Mouse (Mus musculus) CH12.LX (cell line): ENCODE results near the gene Zfyve27. TPM values are rescaled to one million over a fixed set of nuclear protein-coding genes. Genes with fewer than 3 reads are reported as not detected.

ENCODE experiments used
- DNase-seq: peaks from one replicate; pipeline ENCODE4 v3.0.0-alpha.2; 2013; ENCODE audit errors: extremely low read depth
- H3K27ac ChIP-seq: 2 replicates; pipeline ENCODE4 v1.5.1; 2012; ENCODE audit warnings: low read depth, mild to moderate bottlenecking, control low read depth, moderate library complexity; ENCODE audit not compliant: insufficient read depth
- H3K27me3 ChIP-seq: replicated peaks from 2 replicates; pipeline ENCODE3; 2012; ENCODE audit warnings: inconsistent platforms
- H3K36me3 ChIP-seq, 2 experiments: replicated peaks in 1 of 2; 2 replicates each; pipeline versions ENCODE3 to v1.6.1; 2012; ENCODE audit warnings: inconsistent platforms in 1 of 2, low read length in 1 of 2, mild to moderate bottlenecking in 1 of 2, mixed read lengths in 1 of 2, moderate library complexity in 1 of 2; ENCODE audit not compliant: control insufficient read depth in 1 of 2, insufficient read depth in 1 of 2
- H3K4me1 ChIP-seq, 2 experiments: 2 replicates each; pipeline ENCODE4 v1.6.1; 2012; ENCODE audit warnings: inconsistent platforms in 1 of 2, moderate library complexity in 1 of 2; ENCODE audit not compliant: insufficient read depth in 2 of 2, control insufficient read depth in 1 of 2
- H3K4me2 ChIP-seq: 2 replicates; pipeline ENCODE4 v1.6.1; 2012; ENCODE audit warnings: low read depth, mild to moderate bottlenecking, control low read depth; ENCODE audit not compliant: poor library complexity, insufficient read depth, severe bottlenecking
- H3K4me3 ChIP-seq, 3 experiments: fragments of 150-350 bp in 1 of 3; sonication (generic) in 1 of 3; replicated peaks in 1 of 3; 2 replicates each; pipeline versions ENCODE3 to v1.5.1; 2011 to 2012; ENCODE audit warnings: low read depth in 2 of 3, low read length in 2 of 3, mild to moderate bottlenecking in 2 of 3, moderate library complexity in 2 of 3, control low read depth in 1 of 3, improper control_type of control experiment in 1 of 3, inconsistent platforms in 1 of 3, mixed read lengths in 1 of 3; ENCODE audit not compliant: poor library complexity in 1 of 3
- H3K79me2 ChIP-seq: replicated peaks from 2 replicates; pipeline ENCODE4 v1.6.1; 2012; ENCODE audit warnings: mild to moderate bottlenecking, moderate library complexity; ENCODE audit not compliant: control insufficient read depth, poor library complexity, insufficient read depth, severe bottlenecking; ENCODE audit errors: extremely low read depth
- H3K9ac ChIP-seq: 2 replicates; pipeline ENCODE4 v1.6.1; 2012; ENCODE audit warnings: low read depth, mild to moderate bottlenecking, control low read depth, moderate library complexity; ENCODE audit not compliant: insufficient read depth
- H3K9me3 ChIP-seq: replicated peaks from 2 replicates; pipeline ENCODE3; 2012; ENCODE audit warnings: low read length, inconsistent platforms, mixed read lengths
- CHD2 ChIP-seq: IDR thresholded peaks from 2 replicates; pipeline ENCODE4 v1.6.1; 2011; ENCODE audit warnings: low read length, improper control_type of control experiment
- E2F4 ChIP-seq: IDR thresholded peaks from 2 replicates; pipeline ENCODE4 v1.6.1; 2011; ENCODE audit warnings: low read depth, low read length, improper control_type of control experiment; ENCODE audit not compliant: insufficient replicate concordance
- ETS1 ChIP-seq: conservative IDR thresholded peaks from 2 replicates; pipeline ENCODE4 v1.6.1; 2012; ENCODE audit warnings: low read depth, mild to moderate bottlenecking, inconsistent platforms, low read length, improper control_type of control experiment, moderate library complexity
- GABPA ChIP-seq: IDR thresholded peaks from 2 replicates; pipeline ENCODE4 v1.6.1; 2012; ENCODE audit warnings: low read depth, low read length, improper control_type of control experiment, inconsistent platforms; ENCODE audit not compliant: insufficient replicate concordance
- HCFC1 ChIP-seq: IDR thresholded peaks from 2 replicates; pipeline ENCODE4 v1.6.1; 2012; ENCODE audit warnings: low read depth, mild to moderate bottlenecking, inconsistent platforms, low read length, improper control_type of control experiment
- IRF4 ChIP-seq: IDR thresholded peaks from 2 replicates; pipeline ENCODE4 v1.6.1; 2014; ENCODE audit warnings: low read depth, mild to moderate bottlenecking, inconsistent platforms, low read length, improper control_type of control experiment
- JUN ChIP-seq: IDR thresholded peaks from 2 replicates; pipeline ENCODE4 v1.6.1; 2011; ENCODE audit warnings: low read depth, mild to moderate bottlenecking, low read length, improper control_type of control experiment, moderate library complexity; ENCODE audit not compliant: insufficient read depth
- MAX ChIP-seq: IDR thresholded peaks from 2 replicates; pipeline ENCODE4 v1.6.1; 2011; ENCODE audit warnings: low read length, improper control_type of control experiment
- MAZ ChIP-seq: IDR thresholded peaks from 2 replicates; pipeline ENCODE4 v1.6.1; 2012; ENCODE audit warnings: low read depth, mild to moderate bottlenecking, inconsistent platforms, low read length, improper control_type of control experiment, moderate library complexity
- MXI1 ChIP-seq: IDR thresholded peaks from 2 replicates; pipeline ENCODE4 v1.6.1; 2011; ENCODE audit warnings: mild to moderate bottlenecking, low read depth, low read length, improper control_type of control experiment
- NELFE ChIP-seq: IDR thresholded peaks from 2 replicates; pipeline ENCODE4 v1.6.1; 2011; ENCODE audit warnings: low read depth, low read length, improper control_type of control experiment
- NRF1 ChIP-seq: IDR thresholded peaks from 2 replicates; pipeline ENCODE4 v1.6.1; 2014; ENCODE audit warnings: low read depth, mild to moderate bottlenecking, inconsistent platforms, low read length, improper control_type of control experiment, moderate library complexity
- POLR2A ChIP-seq: IDR thresholded peaks from 2 replicates; pipeline ENCODE4 v1.6.1; 2011; ENCODE audit warnings: low read depth, mild to moderate bottlenecking, improper control_type of control experiment, low read length
- POLR2AphosphoS2 ChIP-seq: IDR thresholded peaks from 2 replicates; pipeline ENCODE4 v1.6.1; 2011; ENCODE audit warnings: low read depth, low read length, improper control_type of control experiment
- RAD21 ChIP-seq: IDR thresholded peaks from 2 replicates; pipeline ENCODE4 v1.6.1; 2011; ENCODE audit warnings: low read depth, mild to moderate bottlenecking, low read length, improper control_type of control experiment, moderate library complexity
- RCOR1 ChIP-seq: conservative IDR thresholded peaks from 2 replicates; pipeline ENCODE4 v1.6.1; 2012; ENCODE audit warnings: low read depth, mild to moderate bottlenecking, inconsistent platforms, low read length, improper control_type of control experiment
- SMC3 ChIP-seq: IDR thresholded peaks from 2 replicates; pipeline ENCODE4 v1.6.1; 2011; ENCODE audit warnings: low read depth, low read length, improper control_type of control experiment
- TBP ChIP-seq: conservative IDR thresholded peaks from 2 replicates; pipeline ENCODE4 v1.6.1; 2011; ENCODE audit warnings: low read depth, low read length, improper control_type of control experiment
- TCF12 ChIP-seq: IDR thresholded peaks from 2 replicates; pipeline ENCODE4 v1.6.1; 2014; ENCODE audit warnings: low read depth, mild to moderate bottlenecking, inconsistent platforms, low read length, improper control_type of control experiment
- ZKSCAN1 ChIP-seq: IDR thresholded peaks from 2 replicates; pipeline ENCODE4 v1.6.1; 2012; ENCODE audit warnings: low read depth, inconsistent platforms, low read length, improper control_type of control experiment, borderline replicate concordance
- ZMIZ1 ChIP-seq: IDR thresholded peaks from 2 replicates; pipeline ENCODE4 v1.6.1; 2012; ENCODE audit warnings: low read depth, mild to moderate bottlenecking, inconsistent platforms, low read length, improper control_type of control experiment
- ZNF384 ChIP-seq: IDR thresholded peaks from 2 replicates; pipeline ENCODE4 v1.6.1; 2012; ENCODE audit warnings: low read depth, low read length, improper control_type of control experiment, inconsistent platforms
- dilution Hi-C: fragments of 300-500 bp; cut with MboI; formaldehyde crosslinking; loops from 2 replicates; pipeline ENCODE4 v1.14.3; 2020; ENCODE audit warnings: low sequenced_read_pairs; ENCODE audit not compliant: extremely low pct_unique_long_range_greater_than_20kb, extremely low pct_ligation_motif_present
- in situ Hi-C: fragments of 300-500 bp; cut with MboI; formaldehyde crosslinking; loops from 3 replicates; pipeline ENCODE4 v1.14.3; 2019; ENCODE audit warnings: low sequenced_read_pairs, low pct_ligation_motif_present, low pct_unique_long_range_greater_than_20kb, mixed read lengths
- polyA plus RNA-seq: library from polyadenylated mRNA; unstranded; fragments of >175 nt; gene quantifications from 2 replicates; pipeline ENCODE4 v1.2.1, GENCODE M21; 2012; ENCODE audit warnings: low read depth; ENCODE audit not compliant: insufficient read length
- total RNA-seq, 2 experiments: library from RNA; depleted of rRNA; stranded (reverse); fragments of 300-350 nt in 1 of 2; fragments of >200 nt in 1 of 2; gene quantifications; 2 replicates each; pipeline ENCODE4 v1.2.3; 2012 to 2014

Zfyve27 gene
- total and polyA plus RNA-seq, 3 experiments = 11.4 to 19.2 (median 16.2) TPM

- in situ Hi-C loops (no loop called here), dilution Hi-C loops (no loop called here)
- DNase-seq = no peak
- Histone ChIP-seq H3K27ac (no peak overlapping the region), H3K4me3 (no peak overlapping the region), H3K27me3 (peaks cover 47% of the 10 kb centered on the region), H3K9ac (no peak overlapping the region), H3K36me3 (no peaks in the 10 kb centered on the region), H3K4me2 (no peak overlapping the region), H3K4me1 (0 out of 4 replicates have a peak, but pooled peaks cover 0 to 2% of the 10 kb centered on the region in 2 experiments), H3K9me3 (no peaks in the 10 kb centered on the region), H3K79me2 (no peaks in the 10 kb centered on the region)
- no peak for TF ChIP-seq TBP
- TF ChIP-seq ZKSCAN1 = no peak
- no peak for TF ChIP-seq JUN
- TF ChIP-seq NELFE = no peak
- TF ChIP-seq IRF4 = no peak
- TF ChIP-seq CHD2 = no peak
- no peak for TF ChIP-seq GABPA
- no peak for TF ChIP-seq RCOR1
- TF ChIP-seq E2F4 = no peak
- TF ChIP-seq ZNF384 = no peak
- TF ChIP-seq TCF12 = no peak
- no peak for TF ChIP-seq ZMIZ1
Measured at GRCm38 (mm10) chr19:42214601-42215000, 50.9 kb downstream of the Zfyve27 start.

DNA sequence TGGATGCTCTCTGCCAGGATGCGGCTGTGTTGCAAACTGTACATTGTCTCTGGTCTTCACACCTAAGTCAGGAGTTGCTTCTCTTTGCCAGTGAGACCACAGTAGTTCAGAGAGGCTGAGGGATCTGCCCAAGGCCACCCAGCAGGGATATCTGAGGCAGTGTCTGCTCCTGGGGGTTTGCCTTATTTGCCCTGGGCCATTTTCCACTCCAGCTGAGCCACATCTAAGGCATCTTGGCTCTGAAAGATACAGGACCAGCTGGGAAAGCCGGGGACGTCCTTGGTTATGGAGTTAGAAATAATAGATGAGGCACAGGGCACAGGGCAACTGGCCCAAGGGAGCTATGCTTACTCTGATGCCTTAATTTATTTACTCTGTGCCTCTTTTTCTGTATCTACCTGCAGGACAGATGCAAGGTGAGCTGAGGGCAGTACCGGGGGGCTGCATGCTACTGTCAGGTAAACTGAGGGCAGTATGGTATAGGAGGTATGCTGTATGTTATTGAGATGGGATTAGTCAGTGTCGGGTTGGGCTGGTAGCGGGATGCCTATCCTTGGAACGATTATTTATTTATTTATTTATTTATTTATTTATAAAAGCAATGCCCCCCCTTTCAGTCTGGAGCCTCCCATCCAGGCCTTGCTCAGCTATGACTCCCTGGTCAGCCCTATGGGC, 53.1 kb downstream of the Zfyve27 start:
- no peak overlapping the region for H3K27ac ChIP-seq
- H3K4me3 ChIP-seq = no peak overlapping the region
- DNase-seq = no peak
- dilution Hi-C loops = no loop called here
- peaks cover 33% of the 10 kb centered on the region for H3K27me3 ChIP-seq
- H3K36me3 ChIP-seq = no peaks in the 10 kb centered on the region
- no peak overlapping the region for H3K4me2 ChIP-seq
- H3K4me1 ChIP-seq = peaks cover 0 to 15% of the 10 kb centered on the region in 2 experiments; a peak in 2 of 4 replicates
- in situ Hi-C loops = loop anchor here (5.0 kb wide), 1 partner anchor 55 kb away; no protein-coding TSS in a partner anchor
- H3K9ac ChIP-seq = no peak overlapping the region
- peaks cover 2% of the 10 kb centered on the region for H3K9me3 ChIP-seq
- TF ChIP-seq MXI1 (no peak), HCFC1 (no peak), POLR2A (no peak), NRF1 (no peak), MAZ (no peak), POLR2AphosphoS2 (no peak), RAD21 (no peak), MAX (no peak), SMC3 (no peak), GABPA (no peak), ETS1 (no peak)
- no peaks in the 10 kb centered on the region for H3K79me2 ChIP-seq
